Mouse (Mus musculus) lung, postnatal 14 days (tissue): ENCODE results near the gene Fcer1g.

Experiments
- DNase-seq: peaks from one replicate; pipeline ENCODE4 v3.0.0; 2021

The Fcer1g gene

GRCm38 (mm10) chr1:171212854-171213253, 21.3 kb downstream of the Fcer1g start:
- DNase-seq, result no peak

GRCm38 (mm10) chr1:171209409-171209808, 24.8 kb downstream of the Fcer1g start:
- DNase-seq, result no peak

GRCm38 (mm10) chr1:171205704-171206493, 28.3 kb downstream of the Fcer1g start:
- DNase-seq, result no peak

- no peak for DNase-seq
These were observed 29.9 kb downstream of the Fcer1g start for GRCm38 (mm10) chr1:171204249-171204644.

- no peak for DNase-seq
These were observed 30.5 kb downstream of the Fcer1g start for GRCm38 (mm10) chr1:171203471-171204248.

- no peak for DNase-seq
These were observed 33.4 kb downstream of the Fcer1g start for GRCm38 (mm10) chr1:171200769-171201168.

GRCm38 (mm10) chr1:171199532-171199931, 34.6 kb downstream of the Fcer1g start:
- DNase-seq, result no peak

GRCm38 (mm10) chr1:171195887-171196397, 38.2 kb downstream of the Fcer1g start, which contains the start of gene Pcp4l1:
Pcp4l1 (minus strand) TSS chr1:171196268.
- DNase-seq, result peak; percentile 57

GRCm38 (mm10) chr1:171195046-171195822, 38.9 kb downstream of the Fcer1g start:
- DNase-seq, result no peak

GRCm38 (mm10) chr1:171193911-171194830, 40.0 kb downstream of the Fcer1g start:
- no peak for DNase-seq

- DNase-seq, result no peak
These were observed 40.9 kb downstream of the Fcer1g start for GRCm38 (mm10) chr1:171193093-171193840.

GRCm38 (mm10) chr1:171192283-171192682, 41.9 kb downstream of the Fcer1g start:
- DNase-seq, result no peak

- no peak for DNase-seq
These were observed 43.3 kb downstream of the Fcer1g start for GRCm38 (mm10) chr1:171190832-171191231.

GRCm38 (mm10) chr1:171189476-171190114, 44.6 kb downstream of the Fcer1g start:
- DNase-seq, result no peak

- no peak for DNase-seq
These were observed 45.1 kb downstream of the Fcer1g start for GRCm38 (mm10) chr1:171189046-171189445.

GRCm38 (mm10) chr1:171187851-171188700, 46.1 kb downstream of the Fcer1g start:
- no peak for DNase-seq

- DNase-seq, result no peak
These were observed 48.5 kb downstream of the Fcer1g start for GRCm38 (mm10) chr1:171185655-171186054.

GRCm38 (mm10) chr1:171184314-171184713, 49.9 kb downstream of the Fcer1g start:
- peak; percentile 66 for DNase-seq

GRCm38 (mm10) chr1:171183620-171184019, 50.5 kb downstream of the Fcer1g start:
- DNase-seq, result peak; percentile 35

- no peak for DNase-seq
These were observed 51.1 kb downstream of the Fcer1g start for GRCm38 (mm10) chr1:171183025-171183424.
